Mouse (Mus musculus) thymus, postnatal 10 days (tissue): ENCODE results near the gene Lmod3.

Source experiments
- DNase-seq, 2 experiments: peaks; one replicate each; pipeline ENCODE4 v3.0.0; 2021; ENCODE audit warnings: low spot score in 2 of 2

Lmod3 gene

GRCm38 (mm10) chr6:97226083-97226491 is 26.5 kb downstream of the Lmod3 start:
- no peak for DNase-seq

- no peak for DNase-seq
Measured at GRCm38 (mm10) chr6:97224505-97224904, 28.1 kb downstream of the Lmod3 start.

GRCm38 (mm10) chr6:97223566-97223965 is 29.0 kb downstream of the Lmod3 start:
- no peak for DNase-seq

- DNase-seq, result no peak
Measured at GRCm38 (mm10) chr6:97222931-97223467, 29.6 kb downstream of the Lmod3 start.

- no peak for DNase-seq
Measured at GRCm38 (mm10) chr6:97222321-97222720, 30.2 kb downstream of the Lmod3 start.

- DNase-seq, result no peak
Measured at GRCm38 (mm10) chr6:97221205-97222025, 31.1 kb downstream of the Lmod3 start.

GRCm38 (mm10) chr6:97220672-97221071 is 31.9 kb downstream of the Lmod3 start:
- DNase-seq, result no peak

- DNase-seq, result no peak
Measured at GRCm38 (mm10) chr6:97216154-97216821, 36.3 kb downstream of the Lmod3 start.

GRCm38 (mm10) chr6:97211981-97212380 is 40.6 kb downstream of the Lmod3 start:
- DNase-seq, result no peak

- DNase-seq, result no peak
Measured at GRCm38 (mm10) chr6:97210962-97211601, 41.5 kb downstream of the Lmod3 start.

- DNase-seq, result peak; percentile 83 to 85
Measured at GRCm38 (mm10) chr6:97210191-97210961, 42.2 kb downstream of the Lmod3 start, which contains the start of gene Arl6ip5. Gene Arl6ip5 (plus strand): TSS chr6:97210689.

- no peak for DNase-seq
Measured at GRCm38 (mm10) chr6:97209751-97210150, 42.8 kb downstream of the Lmod3 start.

GRCm38 (mm10) chr6:97209201-97209600 is 43.4 kb downstream of the Lmod3 start:
- DNase-seq, result no peak

GRCm38 (mm10) chr6:97208406-97208805 is 44.2 kb downstream of the Lmod3 start:
- no peak for DNase-seq

- DNase-seq, result no peak
Measured at GRCm38 (mm10) chr6:97207085-97207484, 45.5 kb downstream of the Lmod3 start.

- DNase-seq, result peak; percentile 99
Measured at GRCm38 (mm10) chr6:97205439-97205885, 47.1 kb downstream of the Lmod3 start, which contains the start of gene Uba3. Gene Uba3 (minus strand): TSS chr6:97205647.

- peak in 1 of 2 experiments; percentile 48 for DNase-seq
Measured at GRCm38 (mm10) chr6:97204952-97205351, 47.6 kb downstream of the Lmod3 start.

GRCm38 (mm10) chr6:97204252-97204869 is 48.2 kb downstream of the Lmod3 start:
- no peak for DNase-seq

GRCm38 (mm10) chr6:97202477-97202876 is 50.1 kb downstream of the Lmod3 start:
- no peak for DNase-seq

- no peak for DNase-seq
Measured at GRCm38 (mm10) chr6:97200437-97200836, 52.1 kb downstream of the Lmod3 start.
